ENCODE assay signal across 9 mouse cellular contexts in genomic region chr5:138694496-138695167, GRCm38 (mm10). TPM values are rescaled to one million over a fixed set of nuclear protein-coding genes. Genes with fewer than 3 reads are reported as not detected.
DNase-seq lines count a peak whose midpoint lies in the region; ATAC-seq and TF ChIP-seq lines count a peak whose summit lies in the region.
"Had no signal": no experiment of that assay in that cellular context is flagged by ENCODE, and none has a peak within 500 bp of the region (broad histone marks: within the 10 kb centered on the region; RNA-seq: fewer than 3 reads in every experiment).

No protein-coding gene starts in this region.

- peak; percentile 21 to 52 for DNase-seq in left cerebral cortex, adult 18-20 months (ENCODE audit: low spot score in 2 of 2)
- DNase-seq in left cerebral cortex, adult 11 months (ENCODE audit: low spot score), result no peak
- peak; percentile 66 for DNase-seq in R1 (ENCODE audit: low read depth, low spot score)
- peak; percentile 33 for DNase-seq in induced T-regulatory cell, adult 2 months (ENCODE audit: low read depth)
- DNase-seq in thymus, adult 2 months, result peak; percentile 4
- no peak for DNase-seq in midbrain, embryonic 11.5 days (ENCODE audit: low spot score, missing footprints)
- DNase-seq in embryo, embryonic 9.5 days (ENCODE audit: extremely low spot score), result no peak
- no peak for DNase-seq in lung, adult 2 months
- DNase-seq: adrenal gland, postnatal 36 days had no signal

- 4% methylated on average over 4 of the region's 4 CpGs for WGBS in thymus, adult 2 months
- 59% methylated on average over 4 of the region's 4 CpGs for WGBS in midbrain, embryonic 11.5 days
- WGBS in lung, adult 2 months, result 38% methylated on average over 4 of the region's 4 CpGs

- H3K4me1 ChIP-seq in thymus, adult 2 months (replicated peaks; ENCODE audit: control insufficient read depth, insufficient read depth, low read length), result peaks cover 4% of the 10 kb centered on the region
- H3K4me1 ChIP-seq in midbrain, embryonic 11.5 days (ENCODE audit: control insufficient read depth, insufficient read depth, low read length), result no peaks in the 10 kb centered on the region
- no peaks in the 10 kb centered on the region for H3K4me1 ChIP-seq in lung, adult 2 months (ENCODE audit: control insufficient read depth, insufficient read depth, low read length)

- no peak overlapping the region for H3K9ac ChIP-seq in midbrain, embryonic 11.5 days (ENCODE audit: low read length)

- H3K27me3 ChIP-seq in thymus, adult 2 months (ENCODE audit: control insufficient read depth, insufficient read depth, low read length), result no peaks in the 10 kb centered on the region
- no peaks in the 10 kb centered on the region for H3K27me3 ChIP-seq in midbrain, embryonic 11.5 days (ENCODE audit: control insufficient read depth, insufficient read depth, low read length)

- TF ChIP-seq CTCF in thymus, adult 2 months (IDR thresholded peaks at IDR 0.05; ENCODE audit: borderline replicate concordance, control insufficient read depth, extremely low read depth, insufficient read depth, low read length, poor library complexity), result no peak
- TF ChIP-seq CTCF in lung, adult 2 months (IDR thresholded peaks at IDR 0.05; ENCODE audit: insufficient read depth, low read length), result no peak

- no peaks in the 10 kb centered on the region for H3K9me3 ChIP-seq in midbrain, embryonic 11.5 days (ENCODE audit: control insufficient read depth, low read length)

- H3K27ac ChIP-seq in thymus, adult 2 months (ENCODE audit: control insufficient read depth, insufficient read depth, low read length), result no peak overlapping the region
- H3K27ac ChIP-seq in midbrain, embryonic 11.5 days (ENCODE audit: low read depth, low read length), result no peak overlapping the region

- TF ChIP-seq POLR2A in thymus, adult 2 months (IDR thresholded peaks at IDR 0.05; ENCODE audit: control insufficient read depth, extremely low read depth, insufficient read depth, low read length, poor library complexity), result no peak
- no peak for TF ChIP-seq POLR2A in lung, adult 2 months (IDR thresholded peaks at IDR 0.05; ENCODE audit: borderline replicate concordance, extremely low read depth, low read depth, low read length)

- H3K4me2 ChIP-seq in midbrain, embryonic 11.5 days, result no peak overlapping the region

- H3K4me3 ChIP-seq in thymus, adult 2 months (ENCODE audit: control insufficient read depth, insufficient read depth, low read length), result no peak overlapping the region
- no peak overlapping the region for H3K4me3 ChIP-seq in midbrain, embryonic 11.5 days (ENCODE audit: low read depth, low read length)
- H3K4me3 ChIP-seq in lung, adult 2 months (replicated peaks; ENCODE audit: extremely low read depth, low read depth, low read length), result no peak overlapping the region

- no peak for ATAC-seq in midbrain, embryonic 11.5 days (ENCODE audit: low FRiP score)

- no peaks in the 10 kb centered on the region for H3K36me3 ChIP-seq in thymus, adult 2 months (ENCODE audit: control insufficient read depth, insufficient read depth, low read length)
- no peaks in the 10 kb centered on the region for H3K36me3 ChIP-seq in midbrain, embryonic 11.5 days (ENCODE audit: control insufficient read depth, insufficient read depth, low read length)

RNA-seq across cellular contexts. Expression of gene Fam20c, which starts 59.7 kb away (rescaled TPM):
- total RNA-seq in left cerebral cortex, adult 18-20 months (2021), result 10 to 100 TPM; 39.3 to 41.0 TPM
- polyA plus RNA-seq in thymus, adult 2 months (2012; rRNA removed), result 9.8 and 11.0 TPM in 2 replicates
- polyA plus RNA-seq in midbrain, embryonic 11.5 days (2014; fragmentation: Nextera tagmentation; extraction: Ambion mirVana), result 14.6 and 16.3 TPM in 2 replicates
- 11.0 and 14.2 TPM in 2 replicates for polyA plus RNA-seq in lung, adult 2 months (2012; rRNA removed)

Comparison
In these comparisons a context has a peak if more than half of its experiments do, and no peak if none do; other contexts are left out.
1. DNase-seq: peak in left cerebral cortex, adult 18-20 months (2 of 2), R1 (single experiment), induced T-regulatory cell, adult 2 months (single experiment) and thymus, adult 2 months (single experiment); none in left cerebral cortex, adult 11 months (single experiment), midbrain, embryonic 11.5 days (single experiment), embryo, embryonic 9.5 days (single experiment) and lung, adult 2 months (single experiment).